Mouse (Mus musculus) embryonic facial prominence, embryonic 12.5 days (tissue): Measurements from ENCODE around the gene Rai14. TPM values are rescaled to one million over a fixed set of nuclear protein-coding genes. Genes with fewer than 3 reads are reported as not detected.

ENCODE experiments used
- ATAC-seq: fragments of 200-750 bp; cut with Nextera tagmentation; 2 replicates; pipeline ENCODE4 v1.8.0; 2017; ENCODE audit not compliant: insufficient number of reproducible peaks, insufficient read depth, low FRiP score, low TSS enrichment
- H3K27ac ChIP-seq: fragments of 300-500 bp; sonication (generic); 2 replicates; pipeline ENCODE4 v1.5.1; 2016; ENCODE audit warnings: mild to moderate bottlenecking
- H3K27me3 ChIP-seq: fragments of 300-500 bp; sonication (generic); 2 replicates; pipeline ENCODE4 v1.6.1; 2016; ENCODE audit warnings: mild to moderate bottlenecking, moderate library complexity
- H3K36me3 ChIP-seq: fragments of 300-500 bp; sonication (generic); 2 replicates; pipeline ENCODE4 v1.6.1; 2016; ENCODE audit warnings: mild to moderate bottlenecking
- H3K4me1 ChIP-seq: fragments of 300-500 bp; sonication (generic); 2 replicates; pipeline ENCODE4 v1.6.1; 2016
- H3K4me2 ChIP-seq: fragments of 300-500 bp; sonication (generic); replicated peaks from 2 replicates; pipeline ENCODE4 v1.6.1; 2016; ENCODE audit warnings: mild to moderate bottlenecking, moderate library complexity
- H3K4me3 ChIP-seq: fragments of 300-500 bp; sonication (generic); 2 replicates; pipeline ENCODE4 v1.5.1; 2016; ENCODE audit warnings: mild to moderate bottlenecking
- H3K9ac ChIP-seq: fragments of 300-500 bp; sonication (generic); 2 replicates; pipeline ENCODE4 v1.6.1; 2016; ENCODE audit warnings: mild to moderate bottlenecking, moderate library complexity
- H3K9me3 ChIP-seq: fragments of 300-500 bp; sonication (generic); 2 replicates; pipeline ENCODE4 v1.6.1; 2016; ENCODE audit warnings: mild to moderate bottlenecking, moderate library complexity
- WGBS: fragments of 180-500 bp; shearing (Covaris S2); methylation state at CpG from one replicate; pipeline ENCODE4 v1.1.7; 2016; 5-methylcytosine and 5-hydroxymethylcytosine counted together
- polyA plus RNA-seq: library from polyadenylated mRNA; unstranded; fragments of >200 nt; fragmentation: Nextera tagmentation; extraction: Ambion mirVana; gene quantifications from 2 replicates; pipeline ENCODE4 v1.2.1, GENCODE M21; 2016

Rai14 gene
- polyA plus RNA-seq, 1 experiment from 2014 or later: 85.6 TPM

- Histone ChIP-seq H3K4me3 (no peak overlapping the region), H3K27me3 (no peaks in the 10 kb centered on the region), H3K9ac (no peak overlapping the region), H3K4me2 (no peak overlapping the region), H3K27ac (no peak overlapping the region), H3K4me1 (peaks cover 34% of the 10 kb centered on the region), H3K9me3 (0 out of 2 replicates have a peak, but pooled peaks cover 2% of the 10 kb centered on the region), H3K36me3 (peaks cover 19% of the 10 kb centered on the region)
- WGBS: 87% methylated on average over 10 of the region's 10 CpGs
- no peak for ATAC-seq
These were observed 5.7 kb downstream of the Rai14 start for GRCm38 (mm10) chr15:10708591-10709272.

- Histone ChIP-seq H3K27ac (no peak overlapping the region), H3K9me3 (0 out of 2 replicates have a peak, but pooled peaks cover 2% of the 10 kb centered on the region), H3K27me3 (no peaks in the 10 kb centered on the region), H3K4me2 (no peak overlapping the region), H3K4me1 (peaks cover 32% of the 10 kb centered on the region), H3K36me3 (peaks cover 19% of the 10 kb centered on the region), H3K4me3 (no peak overlapping the region), H3K9ac (no peak overlapping the region)
- WGBS: 96% methylated on average over 6 of the region's 6 CpGs
- ATAC-seq: no peak
These were observed 7.3 kb downstream of the Rai14 start for GRCm38 (mm10) chr15:10707109-10707508.

DNA sequence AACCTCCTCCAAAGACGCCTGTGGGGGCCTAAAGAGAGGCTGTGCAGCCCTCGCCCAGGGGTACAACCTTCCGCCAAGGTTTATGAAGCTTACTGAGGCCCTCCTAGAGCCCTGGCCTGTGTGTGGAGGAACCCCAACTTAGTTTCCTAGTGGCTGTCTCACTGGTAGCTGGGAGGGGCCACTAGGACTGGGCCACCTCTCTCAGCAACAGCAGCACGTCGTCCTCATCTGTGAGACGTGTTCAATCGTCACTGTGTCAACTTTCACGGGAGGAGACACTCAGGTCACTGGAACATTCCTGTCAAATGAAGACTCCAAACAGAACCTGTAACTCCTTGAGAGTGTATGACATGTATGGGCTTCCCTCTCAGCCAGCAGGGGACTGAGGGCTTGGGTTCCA lies 8.0 kb downstream of the Rai14 start:
- Histone ChIP-seq H3K4me3 (no peak overlapping the region), H3K27me3 (no peaks in the 10 kb centered on the region), H3K9ac (no peak overlapping the region), H3K4me1 (peaks cover 32% of the 10 kb centered on the region), H3K36me3 (peaks cover 19% of the 10 kb centered on the region), H3K4me2 (no peak overlapping the region), H3K9me3 (0 out of 2 replicates have a peak, but pooled peaks cover 2% of the 10 kb centered on the region), H3K27ac (0 out of 2 replicates have a peak overlapping the region, but pooled peaks have one; percentile 9)
- 73% methylated on average over 8 of the region's 8 CpGs for WGBS
- ATAC-seq: no peak

GRCm38 (mm10) chr15:10705752-10706151 lies 8.7 kb downstream of the Rai14 start:
- Histone ChIP-seq H3K9me3 (0 out of 2 replicates have a peak, but pooled peaks cover 2% of the 10 kb centered on the region), H3K27me3 (no peaks in the 10 kb centered on the region), H3K36me3 (peaks cover 19% of the 10 kb centered on the region), H3K4me1 (peaks cover 31% of the 10 kb centered on the region), H3K4me2 (no peak overlapping the region), H3K27ac (no peak overlapping the region), H3K4me3 (no peak overlapping the region), H3K9ac (no peak overlapping the region)
- ATAC-seq: no peak
- 62% methylated on average over 5 of the region's 5 CpGs for WGBS

- 64% methylated on average over 8 of the region's 8 CpGs for WGBS
- no peak overlapping the region for H3K4me3 ChIP-seq
- 0 out of 2 replicates have a peak, but pooled peaks cover 2% of the 10 kb centered on the region for H3K9me3 ChIP-seq
- peaks cover 31% of the 10 kb centered on the region for H3K4me1 ChIP-seq
- H3K9ac ChIP-seq: no peak overlapping the region
- H3K27me3 ChIP-seq: no peaks in the 10 kb centered on the region
- peaks cover 19% of the 10 kb centered on the region for H3K36me3 ChIP-seq
- H3K27ac ChIP-seq: 0 out of 2 replicates have a peak overlapping the region, but pooled peaks have one; percentile 48
- no peak overlapping the region for H3K4me2 ChIP-seq
- ATAC-seq: peak; percentile 62; the same call in 1 of the 2 replicates
These were observed 10.1 kb downstream of the Rai14 start for GRCm38 (mm10) chr15:10704328-10704727.

- peak overlapping the region; percentile 50; the same call in 1 of the 2 replicates for H3K27ac ChIP-seq
- H3K9ac ChIP-seq: no peak overlapping the region
- no peak overlapping the region for H3K4me3 ChIP-seq
- no peaks in the 10 kb centered on the region for H3K27me3 ChIP-seq
- H3K4me1 ChIP-seq: peaks cover 37% of the 10 kb centered on the region
- no peaks in the 10 kb centered on the region for H3K9me3 ChIP-seq
- no peak for ATAC-seq
- 0 out of 2 replicates have a peak, but pooled peaks cover 3% of the 10 kb centered on the region for H3K36me3 ChIP-seq
- H3K4me2 ChIP-seq: no peak overlapping the region
- WGBS: 44% methylated on average over 5 of the region's 5 CpGs
These were observed 12.9 kb downstream of the Rai14 start for GRCm38 (mm10) chr15:10701571-10701970.

GRCm38 (mm10) chr15:10700891-10701466 lies 13.4 kb downstream of the Rai14 start:
- ATAC-seq: 0 out of 2 replicates have a peak, but pooled peaks have one; percentile 17
- H3K9me3 ChIP-seq: no peaks in the 10 kb centered on the region
- H3K27me3 ChIP-seq: no peaks in the 10 kb centered on the region
- no peaks in the 10 kb centered on the region for H3K36me3 ChIP-seq
- 91% methylated on average over 9 of the region's 9 CpGs for WGBS
- no peak overlapping the region for H3K4me2 ChIP-seq
- H3K4me3 ChIP-seq: no peak overlapping the region
- no peak overlapping the region for H3K27ac ChIP-seq
- peaks cover 34% of the 10 kb centered on the region for H3K4me1 ChIP-seq
- no peak overlapping the region for H3K9ac ChIP-seq

DNA sequence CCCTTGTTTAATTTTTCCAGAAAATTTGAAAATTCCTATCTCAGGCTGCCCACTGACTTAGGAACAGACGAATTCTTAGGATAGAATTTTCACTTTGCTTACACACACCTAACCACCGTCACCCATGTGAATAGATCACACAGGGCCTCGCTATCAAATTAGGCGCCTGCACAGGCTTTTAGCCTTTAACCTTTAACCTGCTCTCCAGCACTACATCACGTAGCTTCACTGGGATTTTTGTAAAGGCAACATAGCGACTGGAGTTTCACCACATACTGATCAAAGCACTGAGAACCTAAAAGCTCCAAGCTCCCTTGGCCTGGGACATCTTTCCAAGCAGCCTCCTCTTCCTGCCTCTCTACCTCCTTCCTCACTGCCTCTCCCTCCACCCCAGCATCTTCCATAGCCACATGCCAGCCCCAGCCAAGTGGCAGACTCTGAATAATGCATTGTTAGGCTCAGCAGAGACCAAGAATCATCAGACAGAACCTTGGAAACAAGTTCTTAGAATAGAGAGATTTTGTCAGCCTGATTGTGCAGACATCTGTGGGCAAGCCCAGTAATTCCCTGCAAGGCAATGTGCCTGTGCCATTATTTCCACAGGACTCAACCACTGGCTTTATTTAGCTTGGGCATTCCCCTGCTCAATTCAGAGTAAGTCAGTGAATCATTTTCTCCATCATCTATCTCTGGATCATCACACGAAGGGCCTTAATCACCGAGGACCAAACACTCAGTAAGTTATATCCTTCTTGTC lies 17.8 kb downstream of the Rai14 start:
- no peaks in the 10 kb centered on the region for H3K27me3 ChIP-seq
- H3K4me3 ChIP-seq: no peak overlapping the region
- H3K9ac ChIP-seq: no peak overlapping the region
- no peaks in the 10 kb centered on the region for H3K36me3 ChIP-seq
- peaks cover 33% of the 10 kb centered on the region for H3K4me1 ChIP-seq
- 65% methylated on average over 8 of the region's 8 CpGs for WGBS
- no peaks in the 10 kb centered on the region for H3K9me3 ChIP-seq
- H3K4me2 ChIP-seq: no peak overlapping the region
- H3K27ac ChIP-seq: no peak overlapping the region
- no peak for ATAC-seq

DNA sequence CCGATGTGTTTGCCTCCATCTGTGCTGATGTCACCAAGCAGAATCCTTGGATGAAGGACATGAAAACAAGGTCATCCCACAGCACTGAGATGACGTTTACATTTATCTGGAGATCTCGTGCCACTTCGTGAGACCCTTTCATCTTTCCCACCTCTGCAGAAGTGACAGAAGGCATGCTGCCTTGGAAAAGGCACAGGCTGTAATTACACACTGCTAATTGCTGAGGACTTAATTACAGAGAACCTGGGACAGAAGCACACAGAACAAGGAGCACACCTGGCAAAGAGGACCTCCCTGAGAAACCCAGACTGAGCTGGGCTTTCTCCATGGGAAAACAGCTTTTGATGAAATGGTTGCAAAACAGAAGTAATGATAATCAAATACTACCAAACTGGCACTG lies 21.8 kb downstream of the Rai14 start:
- Histone ChIP-seq H3K27ac (no peak overlapping the region), H3K36me3 (peaks cover 15% of the 10 kb centered on the region), H3K4me2 (no peak overlapping the region), H3K4me1 (peaks cover 45% of the 10 kb centered on the region), H3K9ac (no peak overlapping the region), H3K4me3 (no peak overlapping the region), H3K9me3 (no peaks in the 10 kb centered on the region), H3K27me3 (no peaks in the 10 kb centered on the region)
- ATAC-seq: no peak
- WGBS: 63% methylated on average over 4 of the region's 4 CpGs

GRCm38 (mm10) chr15:10691481-10691880 lies 22.9 kb downstream of the Rai14 start:
- Histone ChIP-seq H3K27ac (no peak overlapping the region), H3K9ac (no peak overlapping the region), H3K4me3 (no peak overlapping the region), H3K9me3 (no peaks in the 10 kb centered on the region), H3K4me2 (no peak overlapping the region), H3K36me3 (peaks cover 20% of the 10 kb centered on the region), H3K4me1 (peaks cover 44% of the 10 kb centered on the region), H3K27me3 (no peaks in the 10 kb centered on the region)
- WGBS: 39% methylated on average over 6 of the region's 6 CpGs
- no peak for ATAC-seq

- peaks cover 47% of the 10 kb centered on the region for H3K4me1 ChIP-seq
- no peak for ATAC-seq
- H3K9me3 ChIP-seq: no peaks in the 10 kb centered on the region
- no peak overlapping the region for H3K9ac ChIP-seq
- H3K27me3 ChIP-seq: no peaks in the 10 kb centered on the region
- no peak overlapping the region for H3K4me3 ChIP-seq
- 73% methylated on average over 5 of the region's 5 CpGs for WGBS
- no peak overlapping the region for H3K4me2 ChIP-seq
- H3K27ac ChIP-seq: no peak overlapping the region
- H3K36me3 ChIP-seq: peaks cover 22% of the 10 kb centered on the region
These were observed 23.5 kb downstream of the Rai14 start for GRCm38 (mm10) chr15:10690973-10691372.
